Mouse (Mus musculus) kidney, postnatal 25 days (tissue): ENCODE measurements at regions not wholly inside any gene's neighbourhood (a gene's known extent, or its start where the extent isn't known, plus 50 kb on each side); places are given as distances from the start of the nearest gene placed in this dataset.

Source experiments
- DNase-seq, 2 experiments: peaks; one replicate each; pipeline ENCODE4 v3.0.0; 2021; ENCODE audit warnings: mixed read lengths in 2 of 2

GRCm38 (mm10) chr11:31282136-31282535, 87.7 kb downstream of the Stc2 start:
- DNase-seq, result peak; percentile 61 to 71

DNA sequence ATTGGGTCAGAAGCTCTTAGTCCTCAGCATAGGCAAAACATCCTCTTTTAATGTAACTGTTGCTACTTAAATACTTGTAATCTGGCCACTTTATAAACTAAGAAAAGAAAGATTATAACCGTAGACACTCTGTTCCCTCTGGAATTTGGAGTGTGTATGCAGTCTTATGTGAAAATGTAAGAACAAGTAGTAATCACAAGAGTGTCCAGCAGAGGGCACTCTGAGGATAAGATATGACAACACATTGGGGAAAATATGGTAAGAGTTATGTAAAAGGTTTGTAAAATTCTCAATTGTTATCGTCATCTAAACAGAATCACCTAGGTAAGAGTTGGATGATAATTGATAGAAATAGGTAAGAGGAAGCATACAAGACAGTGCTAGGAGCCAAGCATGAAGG, 66.2 kb upstream of the Gm17332 start:
- peak in 1 of 2 experiments; percentile 91 for DNase-seq
